Mouse (Mus musculus) kidney, adult 8-10 months (tissue): ENCODE results near the gene Gm26620.

Source experiments
- DNase-seq, 2 experiments: peaks; one replicate each; pipeline ENCODE4 v3.0.0; 2022

Gm26620 gene

DNA sequence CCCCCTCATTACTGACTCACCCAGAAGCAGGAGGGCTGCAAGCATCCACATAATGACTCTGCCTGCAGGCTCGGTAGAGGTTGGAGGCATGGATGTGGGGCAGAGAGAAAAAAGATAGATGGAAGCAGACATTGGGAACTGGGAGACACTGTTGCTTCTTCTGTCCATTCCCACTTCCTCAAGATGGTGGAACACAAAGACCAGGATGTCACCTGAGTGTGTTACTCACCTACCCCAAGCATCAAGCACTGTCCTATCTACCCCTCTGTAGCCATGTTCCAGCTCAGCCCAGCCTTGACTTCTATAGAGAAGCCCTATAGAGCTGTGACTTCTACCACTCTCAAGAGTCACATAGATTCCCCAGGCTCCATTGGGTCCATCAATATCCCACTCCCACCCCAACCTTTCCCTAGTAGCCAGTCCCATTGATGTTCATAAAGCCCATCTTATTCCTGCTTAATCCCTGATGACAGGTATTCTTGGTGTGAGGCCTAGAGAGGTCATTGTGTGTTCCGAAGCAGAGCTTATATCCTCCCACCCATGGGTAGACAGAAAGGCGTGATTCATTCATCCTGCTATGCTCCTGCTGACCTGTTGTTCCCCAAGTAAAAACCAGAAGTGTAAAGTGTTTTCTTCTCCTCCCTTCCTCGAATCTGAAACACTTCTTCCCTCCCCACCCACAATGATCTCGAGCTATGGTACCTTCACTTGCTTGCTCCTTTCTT, 28.2 kb downstream of the Gm26620 start, which contains the start of gene Fcrlb:
TSS of gene Fcrlb (minus strand) at position 51 of the 725 bp plus-strand sequence.
- DNase-seq, result no peak

GRCm38 (mm10) chr1:170915657-170916056, 30.8 kb downstream of the Gm26620 start:
- DNase-seq, result no peak

GRCm38 (mm10) chr1:170919308-170919707, 34.4 kb downstream of the Gm26620 start:
- no peak for DNase-seq

- DNase-seq, result no peak
Observed at GRCm38 (mm10) chr1:170924485-170924884, 39.6 kb downstream of the Gm26620 start.

- DNase-seq, result no peak
Observed at GRCm38 (mm10) chr1:170926941-170927340, 42.1 kb downstream of the Gm26620 start.

- no peak for DNase-seq
Observed at GRCm38 (mm10) chr1:170927378-170927777, 42.5 kb downstream of the Gm26620 start, which contains the start of gene Fcrla. Gene Fcrla, minus strand, starts transcription at chr1:170927583.

- no peak for DNase-seq
Observed at GRCm38 (mm10) chr1:170928467-170928866, 43.6 kb downstream of the Gm26620 start.

DNA sequence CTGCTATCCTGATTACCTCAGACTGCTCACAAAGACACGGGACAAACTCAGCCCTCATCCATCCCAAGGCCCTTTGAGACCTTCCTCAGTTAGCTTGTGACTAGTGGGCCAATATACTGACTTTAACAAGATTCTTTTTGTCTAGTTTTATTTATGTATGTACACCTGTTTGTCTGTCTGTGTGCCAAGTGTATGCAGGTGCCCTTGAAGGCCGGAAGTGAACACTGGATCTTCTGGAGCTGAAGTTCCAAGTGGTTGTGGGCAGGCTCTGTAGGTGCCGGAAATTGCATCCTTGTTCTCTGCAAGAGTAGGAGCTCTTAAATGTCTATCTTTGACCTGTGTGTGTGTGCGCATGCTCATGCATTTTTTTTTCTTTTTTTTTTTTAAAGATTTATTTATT, 44.4 kb downstream of the Gm26620 start:
- no peak for DNase-seq

GRCm38 (mm10) chr1:170932043-170932442, 47.2 kb downstream of the Gm26620 start:
- no peak for DNase-seq

DNA sequence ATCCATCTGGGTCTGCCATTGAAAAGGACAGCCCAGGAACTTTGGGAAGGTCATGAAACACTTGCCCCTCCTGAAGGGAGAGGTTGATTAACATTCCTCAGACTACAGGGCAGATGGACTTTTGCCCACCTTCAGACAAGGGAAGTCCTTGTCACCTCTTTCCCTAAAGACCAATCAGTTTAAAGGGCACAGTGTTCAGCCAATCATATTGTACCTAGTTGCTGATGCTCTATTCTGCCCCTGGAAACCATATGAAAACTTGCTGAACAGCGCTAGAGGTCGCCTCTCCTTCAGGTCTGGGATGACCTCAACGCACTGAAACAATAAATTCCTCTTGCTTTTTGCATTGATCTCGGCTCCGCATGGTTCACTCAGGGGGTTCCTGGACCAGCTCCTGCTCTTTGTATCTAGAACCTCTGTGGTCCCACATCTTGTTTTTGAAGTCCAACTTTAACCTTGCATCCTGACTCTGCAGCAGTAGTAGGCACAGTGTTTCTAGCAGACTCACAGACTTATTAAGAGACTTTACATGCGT, 48.6 kb downstream of the Gm26620 start:
- no peak for DNase-seq

GRCm38 (mm10) chr1:170933940-170934339, 49.1 kb downstream of the Gm26620 start:
- no peak for DNase-seq

DNA sequence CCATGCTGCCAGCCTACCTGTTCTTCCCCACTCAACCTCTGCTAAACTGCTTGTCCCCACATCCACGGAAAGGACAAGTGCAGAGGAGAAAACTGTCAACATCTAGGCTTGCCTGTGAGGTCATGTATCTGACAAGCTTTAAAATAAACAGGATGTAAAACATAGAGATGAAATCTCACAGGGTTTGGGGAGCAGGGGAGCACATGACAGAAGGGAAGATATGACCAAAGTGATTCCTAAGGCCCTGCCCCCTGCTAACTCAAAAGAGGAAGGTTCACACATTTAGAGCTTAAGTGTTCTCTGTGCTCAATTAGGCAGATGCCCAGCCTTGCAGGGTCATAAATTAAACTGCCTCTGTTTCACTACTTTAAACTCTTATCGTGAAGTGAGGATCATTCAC, 49.5 kb downstream of the Gm26620 start:
- DNase-seq, result no peak
